Comparison of ENCODE assay signal across 24 mouse cellular contexts in the genomic region with DNA sequence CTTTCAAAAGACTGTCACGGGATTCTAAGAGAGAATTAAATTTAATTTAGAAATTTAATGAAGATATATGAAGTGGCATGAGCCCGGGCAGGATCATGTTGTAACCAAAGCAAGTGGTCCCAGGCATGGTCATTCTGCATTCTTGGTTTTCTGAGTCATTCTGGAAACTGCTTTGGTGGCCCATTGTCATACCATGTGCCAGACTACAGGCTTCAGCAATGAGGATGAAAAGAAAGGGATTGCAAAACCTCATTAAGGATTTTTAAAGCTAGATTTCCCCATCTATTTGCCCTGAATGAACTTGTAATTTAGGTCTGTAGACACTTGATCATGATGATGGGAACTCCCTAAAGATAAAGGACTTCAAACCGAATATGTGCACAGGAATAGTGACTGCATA.
"Had no signal": no experiment of that assay in that cellular context is flagged by ENCODE, and none has a peak within 500 bp of the region (broad histone marks: within the 10 kb centered on the region; RNA-seq: fewer than 3 reads in every experiment).

No protein-coding gene starts in this region.

- H3K27me3 ChIP-seq: embryonic facial prominence, embryonic 12.5 days; embryonic facial prominence, embryonic 15.5 days; forebrain, embryonic 12.5 days; forebrain, embryonic 13.5 days; forebrain, embryonic 15.5 days had no signal

- H3K4me2 ChIP-seq: embryonic facial prominence, embryonic 12.5 days; embryonic facial prominence, embryonic 13.5 days; embryonic facial prominence, embryonic 15.5 days; forebrain, embryonic 12.5 days; forebrain, embryonic 13.5 days; forebrain, embryonic 15.5 days; heart, embryonic 11.5 days had no signal

- H3K36me3 ChIP-seq: embryonic facial prominence, embryonic 10.5 days; embryonic facial prominence, embryonic 12.5 days; embryonic facial prominence, embryonic 13.5 days; embryonic facial prominence, embryonic 15.5 days; forebrain, embryonic 10.5 days; forebrain, embryonic 12.5 days; forebrain, embryonic 15.5 days; heart, embryonic 10.5 days had no signal

- DNase-seq: cerebellum, postnatal 10 days; cerebellum, postnatal 14 days; cerebellum, postnatal 25 days; cerebellum, postnatal 36 days; forebrain, postnatal 0 days; gastrocnemius, adult 2 months; gastrocnemius, postnatal 10 days; gastrocnemius, postnatal 14 days; gastrocnemius, postnatal 25 days; gastrocnemius, postnatal 36 days; heart, adult 11 months; heart, adult 18-20 months; heart, adult 2 months had no signal

- H3K4me3 ChIP-seq: embryonic facial prominence, embryonic 10.5 days; embryonic facial prominence, embryonic 12.5 days; embryonic facial prominence, embryonic 13.5 days; embryonic facial prominence, embryonic 15.5 days; erythroblast, embryonic 14.5 days; forebrain, embryonic 10.5 days; forebrain, embryonic 12.5 days; forebrain, embryonic 13.5 days; forebrain, embryonic 15.5 days; gastrocnemius, adult 2 months; heart, adult 2 months; heart, embryonic 10.5 days had no signal
